ENCODE assay signal across 26 mouse cellular contexts in genomic region chr7:114762660-114763059, GRCm38 (mm10). TPM values are rescaled to one million over a fixed set of nuclear protein-coding genes. Genes with fewer than 3 reads are reported as not detected.
DNase-seq lines count a peak whose midpoint lies in the region; ATAC-seq lines count a peak whose summit lies in the region.
"Had no signal": no experiment of that assay in that cellular context is flagged by ENCODE, and none has a peak within 500 bp of the region (broad histone marks: within the 10 kb centered on the region; RNA-seq: fewer than 3 reads in every experiment).

No protein-coding gene starts in this region.

- no peaks in the 10 kb centered on the region for H3K9me3 ChIP-seq in heart, embryonic 16.5 days (replicated peaks; ENCODE audit: control insufficient read depth, low read length)
- no peaks in the 10 kb centered on the region for H3K9me3 ChIP-seq in intestine, embryonic 16.5 days (ENCODE audit: control insufficient read depth, low read length)
- no peaks in the 10 kb centered on the region for H3K9me3 ChIP-seq in hindbrain, embryonic 10.5 days
- H3K9me3 ChIP-seq: embryonic facial prominence, embryonic 12.5 days; forebrain, embryonic 12.5 days; limb, embryonic 10.5 days; liver, embryonic 15.5 days had no signal

- 33% methylated on average over 2 of the region's 2 CpGs for WGBS in heart, embryonic 16.5 days
- 64% methylated on average over 2 of the region's 2 CpGs for WGBS in intestine, embryonic 16.5 days
- 75% methylated on average over 2 of the region's 2 CpGs for WGBS in hindbrain, embryonic 10.5 days

- H3K4me3 ChIP-seq in heart, embryonic 16.5 days (ENCODE audit: low read length) = no peak overlapping the region
- no peak overlapping the region for H3K4me3 ChIP-seq in intestine, embryonic 16.5 days (ENCODE audit: low read length)
- H3K4me3 ChIP-seq in hindbrain, embryonic 10.5 days = no peak overlapping the region
- H3K4me3 ChIP-seq: embryonic facial prominence, embryonic 12.5 days; forebrain, embryonic 12.5 days; layer of hippocampus, adult 2 months; limb, embryonic 10.5 days; liver, embryonic 15.5 days had no signal

- ATAC-seq in heart, embryonic 16.5 days (replicated peaks; ENCODE audit: extremely low read depth, insufficient read depth, low FRiP score) = peak; percentile 65; the same call in 1 of the 2 replicates
- ATAC-seq in intestine, embryonic 16.5 days = no peak
- ATAC-seq: activated CD4-positive, CD25-positive, alpha-beta regulatory T cell, adult 4 months; hindbrain, postnatal 0 days; intestine, postnatal 0 days had no signal

- H3K4me2 ChIP-seq in heart, embryonic 16.5 days (ENCODE audit: low read depth, low read length) = no peak overlapping the region
- no peak overlapping the region for H3K4me2 ChIP-seq in intestine, embryonic 16.5 days (ENCODE audit: low read depth, low read length)
- H3K4me2 ChIP-seq: embryonic facial prominence, embryonic 12.5 days; forebrain, embryonic 12.5 days; liver, embryonic 15.5 days; midbrain, embryonic 11.5 days had no signal

- H3K27me3 ChIP-seq in heart, embryonic 16.5 days (ENCODE audit: control insufficient read depth, insufficient read depth, low read length) = no peaks in the 10 kb centered on the region
- no peaks in the 10 kb centered on the region for H3K27me3 ChIP-seq in intestine, embryonic 16.5 days (replicated peaks; ENCODE audit: control insufficient read depth, insufficient read depth, low read length)
- H3K27me3 ChIP-seq in hindbrain, embryonic 10.5 days (ENCODE audit: insufficient read depth, poor library complexity, severe bottlenecking) = no peaks in the 10 kb centered on the region
- H3K27me3 ChIP-seq: embryonic facial prominence, embryonic 12.5 days; forebrain, embryonic 12.5 days; liver, embryonic 15.5 days had no signal

- H3K36me3 ChIP-seq in heart, embryonic 16.5 days (ENCODE audit: control insufficient read depth, insufficient read depth) = no peaks in the 10 kb centered on the region
- no peaks in the 10 kb centered on the region for H3K36me3 ChIP-seq in intestine, embryonic 16.5 days (ENCODE audit: control insufficient read depth, insufficient read depth, low read length)
- H3K36me3 ChIP-seq in hindbrain, embryonic 10.5 days = no peaks in the 10 kb centered on the region
- H3K36me3 ChIP-seq: embryonic facial prominence, embryonic 12.5 days; forebrain, embryonic 12.5 days; limb, embryonic 10.5 days; liver, embryonic 15.5 days had no signal

- H3K4me1 ChIP-seq in heart, embryonic 16.5 days (ENCODE audit: control insufficient read depth, insufficient read depth, low read length) = peaks cover 8% of the 10 kb centered on the region
- H3K4me1 ChIP-seq in intestine, embryonic 16.5 days (ENCODE audit: control insufficient read depth, insufficient read depth, low read length) = no peaks in the 10 kb centered on the region
- H3K4me1 ChIP-seq in hindbrain, embryonic 10.5 days (replicated peaks) = no peaks in the 10 kb centered on the region
- H3K4me1 ChIP-seq: embryonic facial prominence, embryonic 12.5 days; forebrain, embryonic 12.5 days; limb, embryonic 10.5 days; liver, embryonic 15.5 days had no signal

- no peak overlapping the region for H3K9ac ChIP-seq in heart, embryonic 16.5 days (ENCODE audit: low read length)
- no peak overlapping the region for H3K9ac ChIP-seq in intestine, embryonic 16.5 days (ENCODE audit: low read depth, low read length)
- H3K9ac ChIP-seq: embryonic facial prominence, embryonic 12.5 days; forebrain, embryonic 12.5 days; liver, embryonic 15.5 days had no signal

- peak overlapping the region; percentile 86 for H3K27ac ChIP-seq in heart, embryonic 16.5 days (ENCODE audit: low read length)
- H3K27ac ChIP-seq in intestine, embryonic 16.5 days (ENCODE audit: low read length) = no peak overlapping the region
- H3K27ac ChIP-seq in hindbrain, embryonic 10.5 days = no peak overlapping the region
- H3K27ac ChIP-seq: embryonic facial prominence, embryonic 12.5 days; forebrain, embryonic 12.5 days; hindbrain, postnatal 0 days; layer of hippocampus, adult 2 months; limb, embryonic 10.5 days; liver, embryonic 15.5 days; macrophage had no signal

- DNase-seq in heart, adult 8-10 months (ENCODE audit: low spot score) = peak; percentile 44
- DNase-seq in heart, postnatal 4 days = no peak
- peak; percentile 15 for DNase-seq in ovary, adult 18-20 months (ENCODE audit: low spot score)
- no peak for DNase-seq in ovary, postnatal 36 days (ENCODE audit: low spot score)
- DNase-seq in hindbrain, embryonic 10.5 days (ENCODE audit: low spot score) = no peak
- DNase-seq: adrenal gland, postnatal 14 days; cerebellum, adult 11 months; cerebellum, adult 9-11 months; liver; thymus, adult 18-20 months; thymus, postnatal 36 days had no signal

RNA-seq across cellular contexts. Expression of gene Insc, which starts 19.2 kb away (rescaled TPM):
- under 1 TPM; 0.14 to 0.90 (median 0.28) TPM for total RNA-seq in heart, adult 8-10 months (2022)
- total RNA-seq in heart, postnatal 4 days (2021) = 1 to 10 TPM; 1.9 to 2.7 TPM
- 6.1 and 6.7 TPM in 2 replicates for polyA plus RNA-seq in heart, embryonic 16.5 days (2015; fragmentation: Nextera tagmentation; extraction: Ambion mirVana)
- 17.8 and 18.1 TPM in 2 replicates for polyA plus RNA-seq in intestine, embryonic 16.5 days (2015; fragmentation: Nextera tagmentation; extraction: Ambion mirVana)
- 8.1 and 11.1 TPM in 2 replicates for polyA plus RNA-seq in hindbrain, embryonic 10.5 days (2016; fragmentation: Nextera tagmentation; extraction: Ambion mirVana)
- total RNA-seq: hematopoietic stem cell, adult 5-6 weeks had no signal
- polyA plus RNA-seq: macrophage had no signal

RNA-seq across cellular contexts. Expression of gene Calcb, which starts 44.2 kb away (rescaled TPM):
- under 1 TPM in 2 of 4 experiments, not detected in 2; 0.56 to 0.97 TPM for total RNA-seq in heart, adult 8-10 months (2022)
- 1 to 10 TPM; 1.3 to 1.8 TPM for total RNA-seq in heart, postnatal 4 days (2021)
- polyA plus RNA-seq in heart, embryonic 16.5 days (2015; fragmentation: Nextera tagmentation; extraction: Ambion mirVana) = 0.99 and 1.7 TPM in 2 replicates
- polyA plus RNA-seq in intestine, embryonic 16.5 days (2015; fragmentation: Nextera tagmentation; extraction: Ambion mirVana) = 2.9 and 3.4 TPM in 2 replicates
- polyA plus RNA-seq in hindbrain, embryonic 10.5 days (2016; fragmentation: Nextera tagmentation; extraction: Ambion mirVana) = not detected in 2 replicates
- total RNA-seq: adrenal gland, postnatal 14 days; gastrocnemius, adult 18-20 months; gastrocnemius, postnatal 4 days; hematopoietic stem cell, adult 5-6 weeks had no signal
- polyA plus RNA-seq: activated CD4-positive, CD25-positive, alpha-beta regulatory T cell, adult 4 months; limb, embryonic 10.5 days; liver, embryonic 15.5 days; macrophage; midbrain, embryonic 11.5 days had no signal

Comparison
In these comparisons a context has a peak if more than half of its experiments do, and no peak if none do; other contexts are left out.
1. DNase-seq: peak in heart, adult 8-10 months (single experiment) and ovary, adult 18-20 months (single experiment); none in heart, postnatal 4 days (single experiment), ovary, postnatal 36 days (single experiment) and hindbrain, embryonic 10.5 days (single experiment).